Mouse (Mus musculus) liver, adult 2 months (tissue): Measurements from ENCODE around the gene Tigd3. TPM values are rescaled to one million over a fixed set of nuclear protein-coding genes. Genes with fewer than 3 reads are reported as not detected.

Experiments used
- DNase-seq: peaks from one replicate; pipeline ENCODE4 v3.0.0-alpha.2; 2011; ENCODE audit warnings: low read depth, low spot score; ENCODE audit errors: extremely low read depth
- H3K27ac ChIP-seq: fragments of 200-500 bp; replicated peaks from 2 replicates; pipeline ENCODE4 v1.5.1; 2012; ENCODE audit warnings: low read depth, mild to moderate bottlenecking, control low read depth, inconsistent platforms, low read length; ENCODE audit not compliant: insufficient read depth
- H3K27me3 ChIP-seq: fragments of 200-500 bp; 2 replicates; pipeline ENCODE4 v1.6.1; 2012; ENCODE audit warnings: mild to moderate bottlenecking, moderate library complexity, low read length, inconsistent platforms; ENCODE audit not compliant: control insufficient read depth, insufficient read depth
- H3K36me3 ChIP-seq: fragments of 200-500 bp; 2 replicates; pipeline ENCODE4 v1.6.1; 2012; ENCODE audit warnings: low read length, inconsistent platforms; ENCODE audit not compliant: control insufficient read depth, insufficient read depth
- H3K4me1 ChIP-seq: fragments of 200-500 bp; 2 replicates; pipeline ENCODE4 v1.6.1; 2011; ENCODE audit warnings: low read length; ENCODE audit not compliant: control insufficient read depth, insufficient read depth
- H3K4me3 ChIP-seq: fragments of 200-500 bp; 2 replicates; pipeline ENCODE4 v1.5.1; 2011; ENCODE audit warnings: low read depth, mild to moderate bottlenecking, control low read depth, low read length, moderate library complexity; ENCODE audit not compliant: insufficient read depth
- H3K79me2 ChIP-seq: fragments of 200-500 bp; 2 replicates; pipeline ENCODE4 v1.6.1; 2012; ENCODE audit warnings: inconsistent platforms, mild to moderate bottlenecking, low read length, moderate library complexity; ENCODE audit not compliant: control insufficient read depth, insufficient read depth
- H3K9ac ChIP-seq: fragments of 200-500 bp; 2 replicates; pipeline ENCODE4 v1.6.1; 2012; ENCODE audit warnings: low read depth, mild to moderate bottlenecking, control low read depth, inconsistent platforms, low read length
- CTCF ChIP-seq: fragments of 200-500 bp; IDR thresholded peaks from 2 replicates; pipeline ENCODE4 v1.5.1; 2011; ENCODE audit warnings: low read depth, low read length, control low read depth
- POLR2A ChIP-seq: fragments of 200-500 bp; IDR thresholded peaks from 2 replicates; pipeline ENCODE4 v1.6.1; 2011; ENCODE audit warnings: low read length, control low read depth; ENCODE audit not compliant: insufficient read depth; ENCODE audit errors: extremely low read depth
- WGBS: fragments of 180-500 bp; shearing (Covaris S2); methylation state at CpG from one replicate; pipeline ENCODE4 v1.1.7; 2018; 5-methylcytosine and 5-hydroxymethylcytosine counted together
- polyA plus RNA-seq: library from polyadenylated mRNA; depleted of rRNA; stranded (reverse); fragments of >200 nt; gene quantifications from 2 replicates; pipeline ENCODE4 v1.2.3, GENCODE M21; 2012
- total RNA-seq: library from RNA; depleted of rRNA; stranded (reverse); fragments of >200 nt; gene quantifications from 2 replicates; pipeline ENCODE4 v1.2.3, GENCODE M21; 2014

Tigd3 gene
- total and polyA plus RNA-seq, 2 experiments, result 0.18 to 0.24 TPM

DNA sequence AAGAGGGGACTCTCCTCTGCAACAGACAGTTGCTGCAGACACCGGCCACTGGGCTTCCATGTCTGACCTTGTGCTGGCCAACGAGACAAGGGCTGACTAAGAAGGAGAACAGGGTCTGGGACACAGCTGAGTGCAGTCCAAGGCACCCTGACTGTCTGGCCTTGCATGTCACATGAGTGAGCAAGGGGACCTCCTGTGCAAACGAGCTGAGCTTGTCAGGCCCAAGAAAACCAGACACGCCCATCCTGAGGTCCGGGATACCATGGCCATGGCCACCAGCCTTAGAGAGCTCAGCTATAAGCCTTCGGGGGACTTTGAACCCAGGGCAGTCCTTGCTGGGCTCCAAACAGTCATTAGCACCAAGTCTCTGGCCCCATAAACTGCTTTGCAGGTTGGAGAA lies 25.9 kb downstream of the Tigd3 start:
- Histone ChIP-seq H3K27me3 (no peaks in the 10 kb centered on the region), H3K36me3 (peaks cover 10% of the 10 kb centered on the region; the same call in 1 of the 2 replicates), H3K4me1 (peaks cover 11% of the 10 kb centered on the region), H3K27ac (no peak overlapping the region), H3K79me2 (peaks cover 3% of the 10 kb centered on the region; the same call in 1 of the 2 replicates), H3K9ac (no peak overlapping the region), H3K4me3 (no peak overlapping the region)
- DNase-seq, result no peak
- no peak for TF ChIP-seq CTCF
- TF ChIP-seq POLR2A, result no peak
- WGBS, result 94% methylated on average over 6 of the region's 6 CpGs

DNA sequence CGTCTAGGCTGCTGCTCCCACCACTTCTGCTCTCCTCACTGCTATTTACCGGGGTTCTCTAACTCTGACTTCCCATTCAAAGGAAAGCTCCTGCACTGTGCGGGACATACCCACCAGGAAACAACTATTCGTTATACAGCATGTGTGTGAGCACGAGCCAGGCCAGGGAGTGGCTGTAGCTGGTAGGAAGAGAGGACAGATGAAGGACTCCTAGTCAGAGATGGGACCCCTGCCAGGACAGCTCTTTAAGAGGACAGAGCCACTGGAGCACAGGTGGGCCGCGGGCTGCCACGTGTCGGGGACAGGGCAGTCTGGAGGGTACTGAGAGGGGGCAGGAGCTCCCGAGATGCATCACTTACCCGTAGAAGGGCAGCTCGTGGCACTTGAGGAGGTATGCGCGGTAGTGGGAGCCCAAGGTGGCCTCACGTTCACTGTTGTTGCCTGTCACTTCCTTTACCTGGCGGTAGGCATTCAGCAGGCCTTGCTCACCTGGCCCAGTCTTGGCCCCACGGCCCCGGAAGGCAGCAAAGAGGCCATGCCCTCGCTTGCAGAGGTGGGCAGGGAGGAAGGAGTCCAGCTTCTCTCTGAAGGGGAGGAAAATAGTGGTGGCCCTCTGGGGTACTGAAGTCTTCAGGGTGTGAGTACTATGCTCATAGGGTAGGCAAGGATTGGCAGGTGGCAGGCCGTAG lies 29.1 kb downstream of the Tigd3 start:
- H3K79me2 ChIP-seq, result peaks cover 3% of the 10 kb centered on the region; the same call in 1 of the 2 replicates
- H3K4me3 ChIP-seq, result no peak overlapping the region
- H3K36me3 ChIP-seq, result peaks cover 16% of the 10 kb centered on the region; the same call in 1 of the 2 replicates
- H3K27ac ChIP-seq, result no peak overlapping the region
- H3K9ac ChIP-seq, result no peak overlapping the region
- H3K27me3 ChIP-seq, result no peaks in the 10 kb centered on the region
- no peak for DNase-seq
- whole genome bisulfite sequencing, result 96% methylated on average over 20 of the region's 20 CpGs
- no peak for TF ChIP-seq POLR2A
- no peak for TF ChIP-seq CTCF
- H3K4me1 ChIP-seq, result no peaks in the 10 kb centered on the region

DNA sequence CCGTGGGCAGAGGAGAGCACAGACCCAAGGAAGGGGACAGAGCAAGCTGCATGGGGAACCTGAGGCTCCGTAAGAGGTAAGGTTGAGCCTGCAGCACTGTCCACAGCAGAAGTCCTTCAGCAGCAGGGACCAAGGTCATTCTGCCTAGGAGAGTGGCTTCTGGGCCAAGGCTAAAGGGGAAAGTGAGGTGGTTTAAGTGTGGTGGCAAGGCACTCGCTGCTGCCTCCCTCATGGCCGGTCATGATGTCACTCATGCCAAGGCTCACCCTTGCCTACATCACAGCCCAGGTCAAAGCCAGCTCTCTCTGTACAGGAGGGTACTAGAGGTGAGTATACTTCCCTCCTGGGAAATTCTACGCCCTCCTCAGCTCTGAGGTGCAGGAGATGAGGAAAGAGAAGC lies 30.2 kb downstream of the Tigd3 start:
- Histone ChIP-seq H3K9ac (no peak overlapping the region), H3K4me1 (no peaks in the 10 kb centered on the region), H3K27ac (no peak overlapping the region), H3K79me2 (peaks cover 3% of the 10 kb centered on the region; the same call in 1 of the 2 replicates), H3K36me3 (peaks cover 15% of the 10 kb centered on the region; the same call in 1 of the 2 replicates), H3K27me3 (no peaks in the 10 kb centered on the region), H3K4me3 (no peak overlapping the region)
- TF ChIP-seq POLR2A, result no peak
- TF ChIP-seq CTCF, result no peak
- DNase-seq, result no peak
- 95% methylated on average over 5 of the region's 5 CpGs for WGBS

DNA sequence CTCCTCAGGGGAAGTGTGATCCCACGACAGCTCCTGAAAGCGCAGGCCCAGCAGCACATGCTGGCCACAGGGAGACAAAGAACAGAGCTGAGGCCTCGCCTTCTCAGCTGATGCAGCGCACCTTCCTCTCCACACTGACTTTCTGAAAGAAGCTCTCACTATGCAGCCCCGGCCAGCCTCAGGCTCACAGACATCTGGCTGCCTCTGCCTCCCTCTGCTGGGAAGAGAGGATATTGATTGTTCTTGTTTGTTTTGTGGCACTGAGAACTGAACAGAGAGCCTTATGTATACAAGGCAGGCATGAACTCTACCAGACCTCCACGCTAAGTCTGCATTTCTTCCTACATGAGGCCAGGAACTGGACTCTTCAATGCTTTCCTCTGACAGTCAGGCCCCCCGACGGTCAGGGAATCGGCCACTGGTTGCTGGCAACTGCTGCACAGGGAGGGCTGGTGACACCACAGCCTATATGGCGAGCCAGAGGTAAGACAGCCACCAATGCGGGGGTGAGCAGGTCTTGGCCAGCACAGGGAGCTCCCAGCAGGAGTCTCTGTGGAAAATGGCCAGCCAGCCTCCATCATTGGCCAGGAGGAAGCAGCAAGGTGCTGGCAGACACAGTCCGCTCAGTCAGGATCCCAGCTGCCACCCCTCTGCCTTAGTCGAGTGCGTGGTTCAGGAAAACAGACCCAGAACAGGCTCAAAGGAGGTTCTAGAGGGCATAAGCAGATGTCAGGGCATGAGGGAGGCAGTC lies 31.4 kb downstream of the Tigd3 start:
- no peak for DNase-seq
- 98% methylated on average over 14 of the region's 14 CpGs for WGBS
- Histone ChIP-seq H3K4me3 (no peak overlapping the region), H3K4me1 (no peaks in the 10 kb centered on the region), H3K79me2 (peaks cover 3% of the 10 kb centered on the region; the same call in 1 of the 2 replicates), H3K36me3 (peaks cover 11% of the 10 kb centered on the region; the same call in 1 of the 2 replicates), H3K9ac (no peak overlapping the region), H3K27ac (no peak overlapping the region), H3K27me3 (no peaks in the 10 kb centered on the region)
- TF ChIP-seq POLR2A (no peak), CTCF (0 out of 2 replicates have a peak, but pooled peaks have one; percentile 13)

DNA sequence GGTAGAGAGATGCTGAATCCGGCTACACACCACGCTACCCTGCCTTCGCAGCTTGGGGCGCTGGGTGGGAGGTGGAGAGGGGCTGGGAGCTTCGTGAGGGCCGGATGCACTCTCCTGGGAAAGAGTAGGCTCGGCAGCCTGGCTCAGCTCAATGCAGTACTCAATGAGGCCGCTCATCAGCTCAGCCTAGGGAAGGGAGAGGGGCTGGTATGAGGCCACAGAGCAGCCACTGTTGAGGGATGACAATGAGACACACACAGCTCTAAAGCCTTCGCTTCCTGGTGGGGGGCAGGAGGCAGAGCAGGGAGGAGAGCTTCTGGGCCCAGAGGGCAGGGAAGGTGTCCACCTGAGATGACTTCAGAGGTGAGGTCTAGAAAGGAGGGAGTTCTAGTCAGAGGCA lies 37.3 kb downstream of the Tigd3 start:
- WGBS, result 95% methylated on average over 9 of the region's 9 CpGs
- Histone ChIP-seq H3K4me3 (no peak overlapping the region), H3K36me3 (peaks cover 10% of the 10 kb centered on the region; the same call in 1 of the 2 replicates)

More for the DNA sequence above, 37.3 kb downstream of the Tigd3 start:
- Histone ChIP-seq H3K79me2 (no peaks in the 10 kb centered on the region), H3K4me1 (peaks cover 7% of the 10 kb centered on the region), H3K27ac (no peak overlapping the region), H3K9ac (no peak overlapping the region), H3K27me3 (no peaks in the 10 kb centered on the region)
- no peak for DNase-seq
- no peak for TF ChIP-seq CTCF
- no peak for TF ChIP-seq POLR2A
